Mouse (Mus musculus) spleen, adult 2 months (tissue): ENCODE measurements around the gene Fmo9.

ENCODE experiments used
- CTCF ChIP-seq: fragments of 200-500 bp; IDR thresholded peaks from 2 replicates; pipeline ENCODE4 v1.5.1; 2011; ENCODE audit warnings: mild to moderate bottlenecking, inconsistent platforms; ENCODE audit not compliant: insufficient read depth, insufficient read length, insufficient replicate concordance; ENCODE audit errors: extremely low read depth
- POLR2A ChIP-seq: fragments of 200-500 bp; IDR thresholded peaks from 2 replicates; pipeline ENCODE4 v1.6.1; 2011; ENCODE audit warnings: low read depth, low read length, inconsistent platforms

DNA sequence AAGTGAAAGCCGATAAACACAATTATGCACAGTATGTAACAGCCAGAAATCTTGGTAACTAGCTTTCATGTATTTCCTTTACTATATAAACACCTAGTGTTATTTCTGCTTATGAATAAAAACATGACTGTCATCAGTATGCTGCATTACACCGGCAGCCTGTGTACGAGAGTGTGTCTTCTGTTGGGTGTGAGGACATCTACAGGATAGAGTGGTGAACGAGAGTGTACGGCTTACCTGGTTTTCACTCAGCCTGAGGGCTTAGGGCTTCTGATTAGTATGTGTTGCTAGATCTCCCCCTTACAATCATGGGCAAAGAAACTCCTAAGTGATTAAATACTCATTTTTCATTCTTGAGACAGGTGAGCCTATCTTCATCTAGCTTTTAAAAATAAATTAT is 12.4 kb downstream of the Fmo9 start:
- TF ChIP-seq POLR2A (no peak), CTCF (no peak)
